Mouse (Mus musculus): ENCODE results near the gene Crybg1.

GRCm38 (mm10) chr10:44078799-44079521 lies 69.7 kb downstream of the Crybg1 start:
- no peak for TF ChIP-seq CTCF (IDR thresholded peaks at IDR 0.05; ENCODE audit: control insufficient read depth, insufficient read depth, insufficient replicate concordance, low read depth, low read length)
- TF ChIP-seq POLR2A (IDR thresholded peaks at IDR 0.05; ENCODE audit: control insufficient read depth, low read depth, low read length), result no peak
